Mouse (Mus musculus) embryonic fibroblast, embryonic 13.5 days (primary cell): ENCODE measurements around the gene Sirt1.

Experiments used
- CTCF ChIP-seq: IDR thresholded peaks from 2 replicates; pipeline ENCODE4 v1.5.1; 2011; ENCODE audit warnings: mild to moderate bottlenecking, control low read depth, low read length, moderate library complexity, borderline replicate concordance; ENCODE audit not compliant: insufficient read depth
- POLR2A ChIP-seq: IDR thresholded peaks from 2 replicates; pipeline ENCODE4 v1.6.1; 2011; ENCODE audit warnings: low read depth, mild to moderate bottlenecking, control low read depth, low read length, moderate library complexity

GRCm38 (mm10) chr10:63415287-63415686 lies 33.8 kb upstream of the Sirt1 start:
- TF ChIP-seq POLR2A (no peak), CTCF (no peak)
